Mouse (Mus musculus): ENCODE measurements around the gene Egr2. TPM values are rescaled to one million over a fixed set of nuclear protein-coding genes. Genes with fewer than 3 reads are reported as not detected.

Egr2 gene
- polyA plus RNA-seq (2012; rRNA removed): 3.4 and 9.9 TPM in 2 replicates

DNA sequence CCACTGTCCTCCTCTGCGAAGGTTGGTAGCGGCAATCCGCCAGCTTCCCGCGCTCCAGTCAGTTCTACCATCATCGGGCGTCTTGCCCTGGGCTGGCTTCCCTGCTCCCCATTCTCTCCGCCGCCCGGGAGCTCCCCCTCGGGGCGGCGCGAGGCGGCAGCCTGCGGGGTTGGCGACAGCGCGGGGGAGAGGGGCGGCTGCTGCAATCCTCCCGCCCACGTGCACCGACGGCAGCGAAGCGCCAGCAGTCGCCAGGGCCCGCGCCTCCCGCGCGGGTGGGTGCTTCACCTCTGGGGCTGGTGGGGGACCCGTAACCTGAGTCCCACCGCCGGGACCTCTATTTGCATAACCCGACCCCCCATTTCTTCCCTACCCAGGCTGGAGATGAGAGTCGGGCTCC is at the start of gene Egr2:
Gene Egr2 (plus strand): TSS at position 220 of the 400 bp plus-strand sequence.
- Histone ChIP-seq H3K4me3 (ENCODE audit: insufficient read depth, low read length) (peak within 1 kb of the TSS; percentile 21), H3K27ac (ENCODE audit: insufficient read depth, low read length) (no peak within 1 kb of the TSS), H3K4me1 (ENCODE audit: control insufficient read depth, insufficient read depth, low read length) (peaks cover 2% of the 10 kb centered on the region)
- TF ChIP-seq POLR2A (IDR thresholded peaks at IDR 0.05; ENCODE audit: extremely low read depth, insufficient read depth, low read length): no peak
- TF ChIP-seq CTCF (IDR thresholded peaks at IDR 0.05; ENCODE audit: extremely low read depth, insufficient read depth, low read length): no peak

DNA sequence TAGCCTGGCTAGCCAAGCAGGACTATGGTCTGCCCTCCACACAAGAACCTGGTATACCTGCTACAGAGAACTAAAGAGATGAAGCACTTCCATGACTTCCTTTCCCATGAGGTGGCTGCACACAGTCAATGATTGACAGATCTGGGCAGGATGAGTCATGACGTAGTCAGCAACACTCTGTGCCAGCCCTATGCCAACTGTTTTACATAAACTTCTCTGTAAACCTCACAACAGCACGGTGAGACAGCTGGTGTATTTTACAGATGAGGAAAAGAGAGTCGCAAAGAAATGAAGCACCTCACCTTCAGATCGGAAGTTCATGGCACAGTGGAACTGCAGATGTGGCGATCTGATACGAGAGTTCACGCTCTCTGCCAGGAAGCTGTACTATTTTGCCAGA is 47.8 kb upstream of the Egr2 start:
- peaks cover 5% of the 10 kb centered on the region; the same call in 1 of the 2 replicates for H3K4me1 ChIP-seq (ENCODE audit: control insufficient read depth, insufficient read depth, low read length)
- no peak for TF ChIP-seq CTCF (IDR thresholded peaks at IDR 0.05; ENCODE audit: extremely low read depth, insufficient read depth, low read length)
- no peak for TF ChIP-seq POLR2A (IDR thresholded peaks at IDR 0.05; ENCODE audit: extremely low read depth, insufficient read depth, low read length)

DNA sequence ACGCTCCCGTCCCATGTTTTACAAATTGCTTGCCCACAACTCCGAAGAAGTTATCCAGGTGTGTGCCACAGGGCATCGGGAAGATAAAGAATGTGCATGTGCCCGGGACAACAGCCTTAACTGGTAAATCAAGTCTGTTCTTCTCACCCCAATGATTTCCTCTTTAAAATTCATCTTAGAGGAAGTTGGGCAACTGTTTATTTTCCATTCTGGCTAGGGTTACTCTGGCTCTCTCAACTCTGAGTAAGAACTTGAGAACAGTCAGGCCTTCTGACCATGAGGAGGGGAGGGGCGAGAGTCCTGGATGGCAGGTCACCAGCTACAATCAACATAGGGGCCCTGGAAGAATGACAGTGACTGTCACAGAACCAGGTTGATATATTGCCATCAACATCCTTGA is 45.4 kb upstream of the Egr2 start:
- Histone ChIP-seq H3K4me3 (ENCODE audit: insufficient read depth, low read length) (no peak overlapping the region), H3K27ac (ENCODE audit: insufficient read depth, low read length) (no peak overlapping the region), H3K4me1 (ENCODE audit: control insufficient read depth, insufficient read depth, low read length) (peaks cover 4% of the 10 kb centered on the region; the same call in 1 of the 2 replicates)
- no peak for TF ChIP-seq CTCF (IDR thresholded peaks at IDR 0.05; ENCODE audit: extremely low read depth, insufficient read depth, low read length)
- TF ChIP-seq POLR2A (IDR thresholded peaks at IDR 0.05; ENCODE audit: extremely low read depth, insufficient read depth, low read length): no peak

More for the DNA sequence above, 47.8 kb upstream of the Egr2 start:
- no peak overlapping the region for H3K27ac ChIP-seq (ENCODE audit: insufficient read depth, low read length)
- H3K4me3 ChIP-seq (ENCODE audit: insufficient read depth, low read length): no peak overlapping the region

DNA sequence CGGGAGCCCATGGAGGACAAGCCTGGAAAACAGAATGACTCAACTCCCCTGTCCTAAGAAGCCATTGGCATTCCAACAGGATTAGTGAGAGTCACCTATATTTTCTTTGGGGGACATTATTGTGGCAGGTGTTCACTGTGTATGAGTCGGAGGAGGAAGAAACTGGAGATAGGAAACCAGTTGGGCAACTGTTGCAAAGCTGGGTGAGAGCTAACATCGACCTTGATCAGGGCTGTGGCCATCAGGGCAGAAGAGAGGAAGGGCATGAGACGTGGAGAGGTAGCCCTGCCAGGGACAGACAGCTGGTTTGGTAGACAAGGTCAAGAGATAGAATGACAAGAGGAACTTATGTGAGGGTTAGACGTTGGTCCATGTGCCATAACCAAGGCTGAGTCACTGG is 44.6 kb upstream of the Egr2 start:
- no peak overlapping the region for H3K27ac ChIP-seq (ENCODE audit: insufficient read depth, low read length)
- no peak overlapping the region for H3K4me3 ChIP-seq (ENCODE audit: insufficient read depth, low read length)
- TF ChIP-seq POLR2A (IDR thresholded peaks at IDR 0.05; ENCODE audit: extremely low read depth, insufficient read depth, low read length): no peak
- TF ChIP-seq CTCF (IDR thresholded peaks at IDR 0.05; ENCODE audit: extremely low read depth, insufficient read depth, low read length): no peak
- peaks cover 4% of the 10 kb centered on the region; the same call in 1 of the 2 replicates for H3K4me1 ChIP-seq (ENCODE audit: control insufficient read depth, insufficient read depth, low read length)

DNA sequence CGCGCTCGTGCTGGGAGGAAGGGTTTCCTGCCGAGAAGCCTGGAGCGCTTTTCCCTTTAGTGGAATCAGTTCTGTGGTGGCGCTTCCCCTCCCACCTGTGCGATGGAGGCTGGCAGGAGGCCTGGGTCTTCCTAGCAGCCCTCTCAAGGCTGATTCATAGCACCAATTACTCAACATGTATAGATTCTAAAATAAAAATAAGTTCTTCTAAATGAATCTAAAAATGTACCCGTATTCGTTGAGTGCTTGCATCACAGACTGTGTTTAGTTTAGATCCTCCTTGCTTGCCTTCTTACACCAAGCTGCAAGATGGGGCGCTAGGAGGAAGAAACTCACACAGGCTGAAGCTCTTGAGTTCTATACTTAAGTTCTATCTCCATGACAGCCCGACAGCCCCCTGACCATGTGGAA is 43.1 kb upstream of the Egr2 start:
- no peak for TF ChIP-seq CTCF (IDR thresholded peaks at IDR 0.05; ENCODE audit: extremely low read depth, insufficient read depth, low read length)
- Histone ChIP-seq H3K4me3 (ENCODE audit: insufficient read depth, low read length) (no peak overlapping the region), H3K27ac (ENCODE audit: insufficient read depth, low read length) (no peak overlapping the region), H3K4me1 (ENCODE audit: control insufficient read depth, insufficient read depth, low read length) (peaks cover 4% of the 10 kb centered on the region; the same call in 1 of the 2 replicates)

DNA sequence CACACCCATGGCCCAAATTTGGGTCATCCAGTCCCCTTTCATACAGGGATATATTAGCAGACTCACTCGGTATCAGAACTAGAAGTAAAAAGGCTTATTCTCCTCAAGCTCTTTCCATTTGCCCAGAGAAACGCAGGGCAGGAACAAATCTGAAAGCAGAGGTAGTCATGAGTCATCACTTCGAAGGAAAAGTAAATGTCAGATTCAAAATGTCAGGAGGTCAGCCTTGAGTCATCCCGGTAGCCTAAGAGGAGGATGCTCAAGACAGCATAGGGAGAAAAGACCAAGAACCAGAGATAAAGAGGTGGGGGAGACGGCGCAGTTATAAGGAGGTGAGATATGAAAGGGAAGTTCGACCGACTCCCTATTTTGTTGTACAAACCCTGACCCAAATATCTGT is 41.7 kb upstream of the Egr2 start:
- no peak for TF ChIP-seq CTCF (IDR thresholded peaks at IDR 0.05; ENCODE audit: extremely low read depth, insufficient read depth, low read length)
- TF ChIP-seq POLR2A (IDR thresholded peaks at IDR 0.05; ENCODE audit: extremely low read depth, insufficient read depth, low read length): no peak
- Histone ChIP-seq H3K4me1 (ENCODE audit: control insufficient read depth, insufficient read depth, low read length) (peaks cover 1% of the 10 kb centered on the region; the same call in 1 of the 2 replicates), H3K4me3 (ENCODE audit: insufficient read depth, low read length) (no peak overlapping the region), H3K27ac (ENCODE audit: insufficient read depth, low read length) (no peak overlapping the region)

DNA sequence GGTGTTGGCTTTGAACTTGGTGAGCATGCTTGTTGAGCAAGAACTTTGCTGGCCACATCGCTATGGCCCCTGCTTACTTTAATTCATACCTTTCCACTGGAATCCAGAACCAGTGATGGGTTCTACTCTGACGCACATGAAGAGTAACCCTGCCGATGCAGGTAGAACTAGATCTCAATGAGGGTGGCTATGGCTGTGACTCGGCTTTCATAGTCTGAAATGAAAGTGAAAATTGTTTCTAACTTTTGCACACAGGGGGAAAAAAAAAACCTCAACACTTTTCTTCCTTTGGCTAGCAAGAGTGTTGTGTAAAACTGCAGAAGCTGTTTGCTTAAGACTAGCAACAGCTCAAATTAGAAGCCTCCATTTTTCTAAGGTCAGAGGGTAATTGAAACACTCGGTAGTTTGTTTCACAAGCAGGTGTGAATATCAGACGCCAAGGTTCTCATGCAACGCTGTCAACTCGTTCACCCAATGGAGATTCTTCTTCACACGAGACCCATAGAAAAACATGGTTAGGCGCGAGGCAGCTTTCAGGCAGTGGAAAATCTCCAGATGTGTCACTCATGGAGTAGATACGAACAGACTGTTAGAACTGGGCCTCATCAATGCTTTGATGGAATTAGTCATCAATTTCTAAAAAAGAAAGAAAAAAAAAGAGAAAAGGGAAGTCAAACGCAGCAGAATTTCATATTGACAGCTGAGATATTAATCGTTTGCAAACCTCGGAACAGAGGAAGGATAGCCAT is 38.0 kb upstream of the Egr2 start:
- peaks cover 1% of the 10 kb centered on the region; the same call in 1 of the 2 replicates for H3K4me1 ChIP-seq (ENCODE audit: control insufficient read depth, insufficient read depth, low read length)
- H3K4me3 ChIP-seq (ENCODE audit: insufficient read depth, low read length): no peak overlapping the region
- no peak overlapping the region for H3K27ac ChIP-seq (ENCODE audit: insufficient read depth, low read length)
- TF ChIP-seq POLR2A (IDR thresholded peaks at IDR 0.05; ENCODE audit: extremely low read depth, insufficient read depth, low read length) (no peak), CTCF (IDR thresholded peaks at IDR 0.05; ENCODE audit: extremely low read depth, insufficient read depth, low read length) (no peak)

DNA sequence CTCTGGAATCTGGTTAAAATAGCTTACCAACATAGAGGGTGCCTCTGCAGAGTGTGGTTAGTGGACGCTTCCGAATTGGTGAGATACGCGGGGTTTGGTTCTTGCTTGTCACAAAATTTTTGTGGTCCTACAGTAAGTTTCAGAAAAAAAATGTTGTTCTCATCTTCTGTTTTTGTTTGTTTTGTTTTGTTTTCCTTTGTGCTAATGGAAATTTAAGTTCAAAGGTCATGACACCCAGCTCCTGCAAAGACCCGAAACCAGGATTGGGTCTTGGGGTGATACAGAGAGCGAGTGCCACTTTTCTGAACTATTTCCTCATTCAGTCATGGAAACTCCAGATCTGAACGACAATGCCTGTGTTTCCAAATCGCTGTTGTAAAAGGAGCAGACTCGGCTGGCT is 37.3 kb upstream of the Egr2 start:
- TF ChIP-seq POLR2A (IDR thresholded peaks at IDR 0.05; ENCODE audit: extremely low read depth, insufficient read depth, low read length) (no peak), CTCF (IDR thresholded peaks at IDR 0.05; ENCODE audit: extremely low read depth, insufficient read depth, low read length) (no peak)
- H3K4me3 ChIP-seq (ENCODE audit: insufficient read depth, low read length): no peak overlapping the region
- peaks cover 1% of the 10 kb centered on the region; the same call in 1 of the 2 replicates for H3K4me1 ChIP-seq (ENCODE audit: control insufficient read depth, insufficient read depth, low read length)
- H3K27ac ChIP-seq (ENCODE audit: insufficient read depth, low read length): no peak overlapping the region

DNA sequence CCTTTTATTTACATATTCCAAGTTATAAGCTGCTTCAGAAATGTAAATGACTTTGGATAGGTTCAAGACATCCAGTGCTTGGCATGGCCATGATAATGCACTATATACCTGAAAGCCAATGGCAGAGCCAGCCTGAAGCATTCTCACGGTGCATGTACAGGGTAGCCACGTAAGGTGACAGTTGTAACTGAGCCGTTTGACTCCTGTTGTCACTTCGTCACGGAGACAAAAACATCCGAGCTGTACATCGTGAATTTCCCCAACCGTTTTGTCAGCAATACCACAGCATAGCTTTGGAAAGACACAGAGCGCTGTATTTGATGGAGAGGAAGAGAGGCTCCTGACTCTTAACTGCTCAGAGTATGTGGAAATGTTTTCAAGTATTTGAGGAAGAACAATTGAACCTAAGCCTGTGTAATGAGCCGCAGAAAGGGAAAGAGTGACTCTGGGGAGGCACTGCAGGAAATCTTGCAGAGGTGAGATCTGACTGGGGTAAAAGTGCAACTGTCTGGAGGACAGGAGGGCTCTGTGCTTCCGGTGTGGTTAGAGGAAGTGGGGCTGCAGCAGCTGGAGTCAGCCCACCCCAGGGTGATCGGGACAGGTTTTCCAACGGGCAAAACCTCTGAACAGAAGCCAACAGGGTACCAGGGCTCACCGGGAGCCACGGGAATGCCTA is 31.8 kb upstream of the Egr2 start:
- H3K27ac ChIP-seq (ENCODE audit: insufficient read depth, low read length): no peak overlapping the region
- no peaks in the 10 kb centered on the region for H3K4me1 ChIP-seq (ENCODE audit: control insufficient read depth, insufficient read depth, low read length)
- H3K4me3 ChIP-seq (ENCODE audit: insufficient read depth, low read length): no peak overlapping the region
- TF ChIP-seq CTCF (IDR thresholded peaks at IDR 0.05; ENCODE audit: extremely low read depth, insufficient read depth, low read length) (no peak), POLR2A (IDR thresholded peaks at IDR 0.05; ENCODE audit: extremely low read depth, insufficient read depth, low read length) (no peak)

DNA sequence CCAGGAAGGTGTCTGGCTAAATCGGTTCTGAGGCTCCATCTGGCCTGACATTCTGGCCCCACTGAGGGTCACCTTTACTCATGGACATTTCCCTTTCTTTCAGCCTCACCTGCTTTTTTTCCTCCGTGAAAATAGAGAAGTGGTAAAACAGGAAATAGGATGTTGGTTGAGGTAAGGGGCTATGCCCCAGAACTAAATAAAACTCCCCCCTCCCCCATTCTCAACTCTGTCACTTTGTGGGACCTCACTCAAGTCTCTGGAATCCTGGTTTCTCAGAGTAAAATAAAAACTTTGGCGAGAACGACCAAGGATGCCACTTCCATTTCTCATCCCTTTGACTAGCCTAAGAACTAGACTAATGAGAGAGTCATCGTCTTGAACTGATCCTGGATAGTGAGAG is 31.2 kb upstream of the Egr2 start:
- H3K27ac ChIP-seq (ENCODE audit: insufficient read depth, low read length): no peak overlapping the region
- no peak for TF ChIP-seq POLR2A (IDR thresholded peaks at IDR 0.05; ENCODE audit: extremely low read depth, insufficient read depth, low read length)
- no peak for TF ChIP-seq CTCF (IDR thresholded peaks at IDR 0.05; ENCODE audit: extremely low read depth, insufficient read depth, low read length)
- H3K4me3 ChIP-seq (ENCODE audit: insufficient read depth, low read length): no peak overlapping the region
- H3K4me1 ChIP-seq (ENCODE audit: control insufficient read depth, insufficient read depth, low read length): no peaks in the 10 kb centered on the region
